Mouse (Mus musculus): ENCODE measurements around the gene Alx3.
A peak's percentile ranks its signal among the peaks of the same experiment; 100 is the strongest.
"Not testable (repeated sequence)": the region's sequence is repeated elsewhere in the genome, so short reads cannot be mapped to it uniquely, and the experiment has no call there.

The Alx3 gene

DNA sequence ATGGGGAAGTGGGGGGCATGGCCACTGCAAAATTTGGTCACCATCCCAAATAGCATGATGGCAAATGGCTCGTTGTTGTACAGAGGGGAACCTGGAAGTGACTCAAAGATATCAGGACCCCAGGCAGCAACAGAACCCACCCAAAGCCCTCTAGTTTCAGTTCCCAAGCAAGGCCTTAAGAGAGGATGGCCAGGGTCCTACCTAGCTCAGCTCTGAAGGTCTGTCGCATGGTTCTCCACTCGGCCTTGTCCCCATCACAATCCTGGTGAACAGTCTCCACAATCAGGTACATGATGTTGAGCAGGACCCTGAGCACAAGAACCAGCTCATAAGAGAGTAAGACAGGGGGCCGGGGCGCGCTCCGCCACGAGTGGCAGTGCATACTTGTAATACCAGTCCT, 29.6 kb downstream of the Alx3 start:
- DNase-seq (ENCODE audit: low spot score): no peak

DNA sequence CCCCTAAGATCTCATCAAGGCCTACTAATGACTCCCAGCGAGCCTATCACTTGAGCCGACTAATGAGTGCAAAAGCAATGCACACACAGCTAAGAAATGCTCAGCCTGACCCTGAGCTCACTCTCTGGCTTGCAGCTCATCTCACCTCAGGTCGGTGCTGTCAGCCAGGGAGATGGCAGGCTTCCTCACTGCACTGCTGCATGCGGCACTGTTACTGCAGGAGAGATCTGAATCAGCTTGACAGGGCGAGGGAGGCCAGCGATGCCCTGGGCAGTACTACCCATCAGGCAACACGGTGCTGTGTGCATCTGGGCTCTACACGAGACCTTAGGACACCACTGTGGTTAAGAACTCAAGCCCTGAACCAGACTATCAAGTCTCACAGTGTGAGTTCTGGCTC, 30.7 kb downstream of the Alx3 start:
- no peak for DNase-seq (ENCODE audit: low spot score)

DNA sequence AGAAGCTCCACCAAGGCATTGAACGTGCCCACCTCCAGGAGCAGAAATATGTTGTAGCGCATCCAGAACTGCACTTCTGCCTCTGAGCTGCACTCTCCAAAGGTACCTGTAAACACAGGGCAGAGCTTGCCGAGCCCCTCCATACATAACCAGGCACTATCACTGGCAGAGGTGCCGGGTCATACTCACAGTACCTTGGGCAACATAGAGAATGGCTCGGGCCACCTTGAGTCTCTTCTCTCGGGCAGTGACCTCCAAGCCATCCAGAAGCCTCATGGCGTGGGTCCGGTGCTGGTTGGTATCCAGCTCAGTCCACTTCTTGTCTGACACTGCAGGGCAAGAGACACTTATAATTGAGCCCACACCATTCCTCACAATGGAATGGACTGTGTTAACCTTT, 31.9 kb downstream of the Alx3 start:
- no peak for DNase-seq (ENCODE audit: low spot score)

DNA sequence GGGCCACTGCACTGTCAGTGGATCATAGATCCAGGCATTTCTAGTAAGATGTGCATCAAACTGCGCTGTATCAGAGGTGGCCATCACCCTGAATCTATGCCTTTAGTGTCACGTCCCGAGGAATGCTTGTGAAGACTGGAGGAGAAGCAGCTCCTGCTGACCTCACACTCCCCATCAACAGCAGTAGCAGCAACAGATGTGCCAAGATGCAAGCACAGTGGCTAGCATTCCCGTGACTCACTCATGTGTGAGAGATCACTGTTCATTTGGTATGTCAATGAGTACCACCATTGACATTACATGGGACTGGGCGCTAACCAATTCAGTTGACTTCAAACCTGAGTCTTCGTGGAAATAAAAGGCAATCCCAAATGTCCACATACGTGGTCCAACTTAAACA, 32.8 kb downstream of the Alx3 start:
- no peak for DNase-seq (ENCODE audit: low spot score)

- DNase-seq (ENCODE audit: low spot score): no peak
Measured at GRCm38 (mm10) chr3:107628551-107628950, 33.7 kb downstream of the Alx3 start.

GRCm38 (mm10) chr3:107629411-107629810, 34.6 kb downstream of the Alx3 start:
- no peak for DNase-seq (ENCODE audit: low spot score)

DNA sequence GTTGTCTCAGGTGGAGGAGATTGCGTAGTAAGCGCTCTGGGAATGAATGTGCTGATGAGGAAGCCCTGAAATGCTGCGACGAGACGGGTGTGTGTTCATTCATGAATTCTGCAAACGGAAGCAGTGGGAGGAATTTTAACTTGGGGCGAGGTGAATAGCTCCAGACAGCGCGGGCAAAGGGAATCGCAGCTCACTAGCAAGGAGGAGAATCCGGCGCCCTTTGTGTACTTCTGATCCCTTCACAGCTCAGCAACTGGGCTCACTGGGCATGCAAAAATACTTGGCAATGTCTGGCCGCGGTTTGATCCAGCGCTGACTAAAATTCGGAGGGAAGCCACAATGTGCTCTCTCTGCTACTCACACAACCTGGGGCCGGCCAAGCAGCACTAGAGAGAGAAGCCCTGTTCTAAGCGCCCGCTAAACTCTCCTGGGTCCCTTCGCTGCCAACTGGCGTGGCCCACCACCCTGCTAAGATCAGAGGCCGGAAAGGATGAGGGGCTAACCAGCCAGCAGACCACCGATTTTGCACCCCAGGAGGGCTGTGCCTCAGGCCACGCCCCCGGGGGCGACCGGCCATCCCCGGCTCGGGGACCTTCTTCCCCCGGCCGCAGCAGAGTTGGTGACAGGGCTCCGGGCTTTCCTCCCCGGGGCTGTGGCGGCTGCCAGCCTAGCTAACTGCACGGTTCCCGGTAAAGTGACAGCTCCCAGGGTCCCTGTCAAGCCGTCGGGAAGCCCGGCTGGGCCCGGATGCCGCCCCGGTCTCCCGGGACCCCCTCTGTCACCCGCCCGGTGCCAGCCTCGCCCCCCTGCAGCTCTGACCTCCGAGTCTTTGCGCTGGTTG, 36.1 kb downstream of the Alx3 start, which contains the start of gene Gm10961:
TSS of gene Gm10961 (plus strand) at position 641 of the 841 bp plus-strand sequence.
- peak; percentile 24 for DNase-seq (ENCODE audit: low spot score)

DNA sequence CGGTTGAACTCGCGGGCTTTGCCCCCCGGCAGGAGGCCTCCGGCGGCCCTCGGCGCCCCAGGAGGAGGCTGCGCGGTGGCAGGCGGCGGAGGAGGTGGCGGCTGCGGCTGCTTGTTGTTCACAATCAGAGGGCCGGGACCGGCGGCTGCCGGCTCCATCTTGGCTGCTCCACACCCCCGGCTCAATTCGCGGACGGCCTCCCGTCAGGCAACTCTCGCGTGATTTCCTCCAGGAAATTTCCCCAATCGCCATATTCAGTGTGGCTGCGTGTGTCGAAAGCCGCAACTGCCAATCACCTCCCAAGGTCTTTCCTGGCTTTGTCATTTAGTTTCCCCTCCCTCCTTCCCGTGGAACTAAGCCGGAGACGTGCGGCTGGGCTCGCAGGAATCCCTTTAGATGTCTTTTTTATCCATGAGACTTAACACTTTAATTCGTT, 36.7 kb downstream of the Alx3 start, which contains the start of gene Strip1:
TSS of gene Strip1 (minus strand) at position 172 of the 436 bp plus-strand sequence.
- DNase-seq (ENCODE audit: low spot score): peak; percentile 77

GRCm38 (mm10) chr3:107632786-107633185, 38.0 kb downstream of the Alx3 start:
- no peak for DNase-seq (ENCODE audit: low spot score)

GRCm38 (mm10) chr3:107633906-107634305, 39.1 kb downstream of the Alx3 start:
- DNase-seq (ENCODE audit: low spot score): no peak

DNA sequence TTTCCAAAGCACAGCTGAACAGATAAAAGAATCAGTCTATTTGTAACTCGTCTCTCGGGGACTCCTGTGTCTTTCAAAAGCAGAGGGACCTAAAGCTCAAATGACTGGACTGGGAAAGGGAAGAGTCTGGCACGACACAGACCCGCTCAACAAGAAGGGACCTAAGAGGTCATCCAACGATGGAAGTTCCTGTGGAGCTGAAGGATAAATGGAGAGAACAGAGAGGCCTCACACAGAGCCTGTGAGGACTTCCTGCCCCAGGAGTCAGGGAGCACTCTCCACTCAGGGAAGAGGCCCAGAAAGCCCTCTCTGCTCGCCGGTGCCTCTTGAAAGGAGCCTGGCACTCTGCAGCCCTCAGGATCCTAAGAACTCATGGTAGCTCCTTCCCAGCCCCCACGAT, 41.0 kb downstream of the Alx3 start:
- no peak for DNase-seq (ENCODE audit: low spot score)

GRCm38 (mm10) chr3:107636236-107636635, 41.4 kb downstream of the Alx3 start:
- no peak for DNase-seq (ENCODE audit: low spot score)

- DNase-seq (ENCODE audit: low spot score): no peak
Measured at GRCm38 (mm10) chr3:107637606-107638172, 42.9 kb downstream of the Alx3 start.

- no peak for DNase-seq (ENCODE audit: low spot score)
Measured at GRCm38 (mm10) chr3:107646947-107647346, 52.1 kb downstream of the Alx3 start.

DNA sequence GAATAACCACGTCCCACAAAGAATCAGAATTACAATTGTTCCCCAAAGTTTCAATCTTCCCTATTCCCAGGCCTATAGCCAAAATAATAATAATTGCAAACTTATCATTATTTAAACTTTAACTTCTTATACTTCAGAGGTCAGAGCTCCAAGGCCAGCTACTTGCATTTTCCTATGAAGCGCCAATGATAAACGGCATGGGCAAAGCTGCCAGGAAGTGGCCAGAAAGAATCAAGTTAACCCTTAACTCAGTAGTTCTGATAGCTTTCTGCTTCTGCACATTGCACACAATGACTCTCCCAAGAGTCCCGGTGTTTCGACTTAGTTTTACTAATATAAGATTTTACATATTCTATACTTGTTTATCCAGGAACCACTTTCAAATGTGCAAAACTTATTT, 55.4 kb downstream of the Alx3 start:
- not testable (repeated sequence) for DNase-seq (ENCODE audit: low spot score)

GRCm38 (mm10) chr3:107652968-107653367, 58.1 kb downstream of the Alx3 start:
- DNase-seq (ENCODE audit: low spot score): no peak

DNA sequence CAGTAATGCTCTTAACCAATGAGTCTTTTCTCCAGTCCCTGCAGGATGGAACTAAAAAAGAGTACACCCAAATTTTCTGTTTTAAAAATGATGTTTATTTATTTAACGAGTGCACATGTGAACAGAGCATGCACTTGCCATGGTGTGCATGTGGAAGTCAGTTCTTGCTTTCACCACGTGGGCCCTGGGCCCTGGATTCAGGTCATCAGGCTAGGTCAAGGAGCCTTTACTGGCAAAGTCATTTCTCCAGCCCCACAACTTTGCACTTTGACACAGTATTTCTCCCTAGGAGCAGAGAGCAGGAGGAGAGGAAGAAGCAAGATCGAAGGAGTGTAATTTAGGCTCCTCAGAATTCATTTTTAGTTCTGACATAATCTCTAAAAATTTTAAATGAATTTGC, 60.0 kb downstream of the Alx3 start:
- DNase-seq (ENCODE audit: low spot score): no peak
